Mouse (Mus musculus) intestine, postnatal 0 days (tissue): ENCODE measurements around the gene Reg2. TPM values are rescaled to one million over a fixed set of nuclear protein-coding genes. Genes with fewer than 3 reads are reported as not detected.
"Not testable (repeated sequence)": the region's sequence is repeated elsewhere in the genome, so short reads cannot be mapped to it uniquely, and the experiment has no call there.

ENCODE experiments used
- ATAC-seq: fragments of 200-750 bp; cut with Nextera tagmentation; 2 replicates; pipeline ENCODE4 v1.8.0; 2017; ENCODE audit warnings: mild to moderate bottlenecking, moderate TSS enrichment, moderate library complexity
- H3K27ac ChIP-seq: fragments of 300-500 bp; sonication (generic); 2 replicates; pipeline ENCODE4 v1.5.1; 2014; ENCODE audit warnings: mild to moderate bottlenecking, low read depth, low read length, moderate library complexity
- H3K27me3 ChIP-seq: fragments of 300-500 bp; sonication (generic); replicated peaks from 2 replicates; pipeline ENCODE4 v1.6.1; 2014; ENCODE audit warnings: low read length, mixed read lengths; ENCODE audit not compliant: control insufficient read depth, insufficient read depth
- H3K36me3 ChIP-seq: fragments of 300-500 bp; sonication (generic); 2 replicates; pipeline ENCODE4 v1.6.1; 2014; ENCODE audit warnings: mild to moderate bottlenecking, moderate library complexity; ENCODE audit not compliant: control insufficient read depth, insufficient read depth
- H3K4me1 ChIP-seq: fragments of 300-500 bp; sonication (generic); replicated peaks from 2 replicates; pipeline ENCODE4 v1.6.1; 2014; ENCODE audit warnings: antibody characterized with exemption, low read length, mixed read lengths; ENCODE audit not compliant: control insufficient read depth, insufficient read depth
- H3K4me2 ChIP-seq: fragments of 300-500 bp; sonication (generic); replicated peaks from 2 replicates; pipeline ENCODE4 v1.6.1; 2014; ENCODE audit warnings: low read depth, mild to moderate bottlenecking, moderate library complexity
- H3K4me3 ChIP-seq: fragments of 300-500 bp; sonication (generic); 2 replicates; pipeline ENCODE4 v1.5.1; 2014; ENCODE audit warnings: low read depth, low read length
- H3K9ac ChIP-seq: fragments of 300-500 bp; sonication (generic); 2 replicates; pipeline ENCODE4 v1.6.1; 2014; ENCODE audit warnings: mild to moderate bottlenecking, low read depth, low read length
- H3K9me3 ChIP-seq: fragments of 300-500 bp; sonication (generic); 2 replicates; pipeline ENCODE4 v1.6.1; 2016; ENCODE audit warnings: mixed run types; ENCODE audit not compliant: control insufficient read depth
- CTCF ChIP-seq: sonication (generic); IDR thresholded peaks from 2 replicates; pipeline ENCODE4 v1.5.1; 2016; ENCODE audit warnings: low read depth, mild to moderate bottlenecking, control low read depth, antibody characterized with exemption, moderate library complexity
- WGBS: fragments of 180-500 bp; shearing (Covaris S2); extraction: QIAGEN DNeasy Blood & Tissue Kit; methylation state at CpG from one replicate; pipeline ENCODE4 v1.1.7; 2014; 5-methylcytosine and 5-hydroxymethylcytosine counted together
- polyA plus RNA-seq: library from polyadenylated mRNA; unstranded; fragments of >200 nt; fragmentation: Nextera tagmentation; extraction: Ambion mirVana; gene quantifications from 2 replicates; pipeline ENCODE4 v1.2.1, GENCODE M21; 2015

Gene Reg2
- polyA plus RNA-seq: not detected in 2 replicates

GRCm38 (mm10) chr6:78395323-78395722, at the start of gene Reg2:
TSS of gene Reg2 (plus strand) at chr6:78395623.
- H3K36me3 ChIP-seq, H3K4me2 ChIP-seq, H3K4me3 ChIP-seq, ATAC-seq, H3K9ac ChIP-seq, H3K4me1 ChIP-seq, H3K9me3 ChIP-seq, H3K27me3 ChIP-seq, H3K27ac ChIP-seq: not testable (repeated sequence)
- WGBS: 94% methylated on average over 4 of the region's 17 CpGs

GRCm38 (mm10) chr6:78361971-78362563, 33.4 kb upstream of the Reg2 start:
- no peaks in the 10 kb centered on the region for H3K36me3 ChIP-seq
- no peak overlapping the region for H3K4me2 ChIP-seq
- peak; percentile 57; the same call in 1 of the 2 replicates for ATAC-seq
- H3K27ac ChIP-seq: no peak overlapping the region
- 26% methylated on average over 2 of the region's 2 CpGs for WGBS
- H3K27me3 ChIP-seq: no peaks in the 10 kb centered on the region
- TF ChIP-seq CTCF: no peak
- no peak overlapping the region for H3K4me3 ChIP-seq
- H3K9me3 ChIP-seq: no peaks in the 10 kb centered on the region
- no peak overlapping the region for H3K9ac ChIP-seq
- H3K4me1 ChIP-seq: no peaks in the 10 kb centered on the region

GRCm38 (mm10) chr6:78370357-78370756, 25.1 kb upstream of the Reg2 start, which contains the start of gene Reg3b:
TSS of gene Reg3b (plus strand) at chr6:78370657.
- Histone ChIP-seq H3K4me2 (no peak within 1 kb of the TSS), H3K27me3 (no peaks in the 10 kb centered on the region), H3K4me3 (no peak within 1 kb of the TSS), H3K9ac (no peak within 1 kb of the TSS), H3K36me3 (no peaks in the 10 kb centered on the region), H3K4me1 (0 out of 2 replicates have a peak, but pooled peaks cover 3% of the 10 kb centered on the region), H3K27ac (no peak within 1 kb of the TSS), H3K9me3 (no peaks in the 10 kb centered on the region)
- ATAC-seq: no peak
- WGBS: 34% methylated on average over 2 of the region's 2 CpGs
- TF ChIP-seq CTCF: no peak

- Histone ChIP-seq H3K9ac (no peak within 1 kb of the TSS), H3K27ac (no peak within 1 kb of the TSS), H3K36me3 (no peaks in the 10 kb centered on the region), H3K4me3 (no peak within 1 kb of the TSS), H3K9me3 (no peaks in the 10 kb centered on the region), H3K4me2 (no peak within 1 kb of the TSS), H3K4me1 (no peaks in the 10 kb centered on the region), H3K27me3 (no peaks in the 10 kb centered on the region)
- no peak for ATAC-seq
- TF ChIP-seq CTCF: no peak
- WGBS: 70% methylated on average over 2 of the region's 2 CpGs
These were observed 16.7 kb upstream of the Reg2 start, which contains the start of gene Reg3d for GRCm38 (mm10) chr6:78378765-78379164. TSS of gene Reg3d (minus strand) at chr6:78378865.

GRCm38 (mm10) chr6:78380409-78380808, 15.0 kb upstream of the Reg2 start, which contains the start of gene Reg3a:
TSS of gene Reg3a (plus strand) at chr6:78380709.
- no peaks in the 10 kb centered on the region for H3K27me3 ChIP-seq
- ATAC-seq: no peak
- H3K27ac ChIP-seq: no peak within 1 kb of the TSS
- no peak for TF ChIP-seq CTCF
- H3K4me1 ChIP-seq: no peaks in the 10 kb centered on the region; the same call in 1 of the 2 replicates
- H3K4me3 ChIP-seq: no peak within 1 kb of the TSS
- no peaks in the 10 kb centered on the region for H3K36me3 ChIP-seq
- H3K4me2 ChIP-seq: no peak within 1 kb of the TSS
- H3K9ac ChIP-seq: no peak within 1 kb of the TSS
- no peaks in the 10 kb centered on the region for H3K9me3 ChIP-seq

DNA sequence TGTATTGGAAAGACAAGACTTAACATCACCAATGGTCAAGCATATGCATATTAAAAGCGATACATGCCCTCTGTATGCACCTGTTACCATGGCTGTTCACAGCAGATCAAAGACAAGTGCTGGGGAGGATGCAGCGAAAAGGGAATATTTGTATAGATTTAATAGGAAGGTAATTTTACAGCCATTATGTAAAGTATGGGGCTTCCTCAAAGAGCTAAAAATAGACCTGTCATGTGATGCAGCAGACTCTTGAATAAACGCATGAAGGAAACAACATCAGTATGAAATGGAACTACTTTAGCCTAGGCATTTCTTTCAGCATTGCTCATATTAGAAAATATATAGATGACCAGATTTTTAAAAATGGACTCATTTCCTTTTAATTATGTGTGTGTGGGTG, 9.8 kb upstream of the Reg2 start:
- Histone ChIP-seq H3K9ac (no peak overlapping the region), H3K4me3 (no peak overlapping the region), H3K27me3 (no peaks in the 10 kb centered on the region), H3K9me3 (no peaks in the 10 kb centered on the region), H3K4me1 (no peaks in the 10 kb centered on the region; the same call in 1 of the 2 replicates), H3K36me3 (no peaks in the 10 kb centered on the region), H3K27ac (no peak overlapping the region), H3K4me2 (no peak overlapping the region)
- WGBS: 75% methylated on average over 3 of the region's 3 CpGs
- ATAC-seq: no peak
- TF ChIP-seq CTCF: no peak

DNA sequence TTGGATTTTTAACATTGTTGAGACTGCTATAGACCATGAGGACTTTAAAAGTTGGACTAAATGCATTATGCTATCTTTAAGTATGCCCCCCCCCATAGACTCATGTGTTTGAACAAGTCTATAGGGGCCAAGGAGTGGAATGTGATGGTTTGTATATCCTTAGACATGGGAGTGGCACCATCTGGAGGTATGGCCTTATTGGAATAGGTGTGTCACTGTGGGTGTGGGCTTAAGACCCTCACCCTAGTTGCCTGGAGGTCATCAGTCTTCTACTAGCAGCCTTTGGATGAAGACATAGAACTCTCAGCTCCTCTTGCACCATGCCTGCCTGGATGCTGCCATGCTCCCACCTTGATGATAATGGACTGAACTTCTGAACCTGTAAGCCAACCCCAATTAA, 27.0 kb downstream of the Reg2 start, which contains the start of gene Reg1:
Reg1 (plus strand) TSS at position 301 of the 400 bp plus-strand sequence.
- not testable (repeated sequence) for H3K4me3 ChIP-seq, H3K9ac ChIP-seq, ATAC-seq, H3K27me3 ChIP-seq, H3K36me3 ChIP-seq, H3K4me1 ChIP-seq, H3K4me2 ChIP-seq, H3K9me3 ChIP-seq, H3K27ac ChIP-seq
